Mouse (Mus musculus) liver, embryonic 12.5 days (tissue): ENCODE data around the gene St3gal5. TPM values are rescaled to one million over a fixed set of nuclear protein-coding genes. Genes with fewer than 3 reads are reported as not detected.

Source experiments
- ATAC-seq: fragments of 200-750 bp; cut with Nextera tagmentation; 2 replicates; pipeline ENCODE4 v1.8.0; 2017; ENCODE audit warnings: moderate number of reproducible peaks, mild to moderate bottlenecking, moderate library complexity
- H3K27ac ChIP-seq: fragments of 300-500 bp; sonication (generic); 2 replicates; pipeline ENCODE4 v1.5.1; 2016; ENCODE audit warnings: mild to moderate bottlenecking
- H3K27me3 ChIP-seq: fragments of 300-500 bp; sonication (generic); replicated peaks from 2 replicates; pipeline ENCODE4 v1.6.1; 2016; ENCODE audit warnings: mild to moderate bottlenecking, moderate library complexity
- H3K36me3 ChIP-seq: fragments of 300-500 bp; sonication (generic); 2 replicates; pipeline ENCODE4 v1.6.1; 2016; ENCODE audit warnings: mild to moderate bottlenecking, moderate library complexity
- H3K4me1 ChIP-seq: fragments of 300-500 bp; sonication (generic); 2 replicates; pipeline ENCODE4 v1.6.1; 2016
- H3K4me2 ChIP-seq: fragments of 300-500 bp; sonication (generic); 2 replicates; pipeline ENCODE4 v1.6.1; 2016; ENCODE audit warnings: mild to moderate bottlenecking, moderate library complexity
- H3K4me3 ChIP-seq: fragments of 300-500 bp; sonication (generic); 2 replicates; pipeline ENCODE4 v1.5.1; 2016; ENCODE audit warnings: mild to moderate bottlenecking, moderate library complexity
- H3K9ac ChIP-seq: fragments of 300-500 bp; sonication (generic); 2 replicates; pipeline ENCODE4 v1.6.1; 2016; ENCODE audit warnings: mild to moderate bottlenecking, moderate library complexity
- H3K9me3 ChIP-seq: fragments of 300-500 bp; sonication (generic); replicated peaks from 2 replicates; pipeline ENCODE4 v1.6.1; 2016; ENCODE audit warnings: mild to moderate bottlenecking, moderate library complexity
- WGBS: fragments of 180-500 bp; shearing (Covaris S2); methylation state at CpG from one replicate; pipeline ENCODE4 v1.1.7; 2016; ENCODE audit not compliant: insufficient replicate concordance; 5-methylcytosine and 5-hydroxymethylcytosine counted together
- polyA plus RNA-seq: library from polyadenylated mRNA; unstranded; fragments of >200 nt; fragmentation: Nextera tagmentation; extraction: Ambion mirVana; gene quantifications from 2 replicates; pipeline ENCODE4 v1.2.1, GENCODE M21; 2016

St3gal5 gene
- polyA plus RNA-seq, 1 experiment from 2014 or later, result 166 TPM

GRCm38 (mm10) chr6:72117322-72117968 is 20.1 kb downstream of the St3gal5 start:
- H3K9me3 ChIP-seq, result no peaks in the 10 kb centered on the region
- H3K4me2 ChIP-seq, result no peak overlapping the region
- peaks cover 65% of the 10 kb centered on the region for H3K36me3 ChIP-seq
- H3K4me1 ChIP-seq, result peaks cover 88% of the 10 kb centered on the region
- no peak overlapping the region for H3K4me3 ChIP-seq
- ATAC-seq, result no peak
- no peak overlapping the region for H3K9ac ChIP-seq
- whole genome bisulfite sequencing, result 59% methylated on average over 8 of the region's 8 CpGs
- 0 out of 2 replicates have a peak overlapping the region, but pooled peaks have one; percentile 12 for H3K27ac ChIP-seq
- H3K27me3 ChIP-seq, result no peaks in the 10 kb centered on the region

GRCm38 (mm10) chr6:72119870-72120269 is 22.5 kb downstream of the St3gal5 start:
- Histone ChIP-seq H3K36me3 (peaks cover 62% of the 10 kb centered on the region), H3K9me3 (no peaks in the 10 kb centered on the region), H3K4me1 (peaks cover 76% of the 10 kb centered on the region), H3K4me2 (no peak overlapping the region), H3K4me3 (no peak overlapping the region), H3K27me3 (no peaks in the 10 kb centered on the region), H3K9ac (no peak overlapping the region), H3K27ac (no peak overlapping the region)
- WGBS, result 74% methylated on average over 1 of the region's 1 CpGs
- ATAC-seq, result no peak

DNA sequence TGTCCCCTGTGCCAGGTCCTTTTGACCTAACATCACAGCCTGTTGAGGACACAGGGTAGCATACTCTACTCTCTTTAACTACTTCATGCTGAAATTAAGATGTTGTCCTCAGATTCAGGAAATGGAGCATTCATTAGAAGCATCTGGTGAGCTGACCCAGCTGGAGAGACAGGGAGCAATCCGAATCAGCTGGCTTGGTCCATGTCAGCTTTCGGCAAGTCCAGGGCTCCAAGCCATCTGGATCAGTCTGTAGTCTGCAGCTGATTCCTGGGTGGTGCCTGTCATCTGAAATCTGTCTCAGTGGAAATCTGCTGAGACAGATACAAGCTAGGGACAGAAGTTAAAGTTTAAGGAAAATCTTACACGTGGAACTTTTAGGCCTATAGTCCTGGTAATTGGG is 23.9 kb downstream of the St3gal5 start:
- no peak overlapping the region for H3K9ac ChIP-seq
- no peak overlapping the region for H3K4me3 ChIP-seq
- ATAC-seq, result no peak
- 72% methylated on average over 3 of the region's 3 CpGs for WGBS
- H3K36me3 ChIP-seq, result peaks cover 65% of the 10 kb centered on the region
- H3K4me1 ChIP-seq, result peaks cover 74% of the 10 kb centered on the region
- H3K27me3 ChIP-seq, result no peaks in the 10 kb centered on the region
- no peak overlapping the region for H3K4me2 ChIP-seq
- 0 out of 2 replicates have a peak overlapping the region, but pooled peaks have one; percentile 13 for H3K27ac ChIP-seq
- H3K9me3 ChIP-seq, result no peaks in the 10 kb centered on the region

- no peak overlapping the region for H3K4me2 ChIP-seq
- peak; percentile 24; the same call in 1 of the 2 replicates for ATAC-seq
- no peak overlapping the region for H3K9ac ChIP-seq
- no peaks in the 10 kb centered on the region for H3K27me3 ChIP-seq
- WGBS, result 58% methylated on average over 5 of the region's 5 CpGs
- H3K4me3 ChIP-seq, result no peak overlapping the region
- H3K9me3 ChIP-seq, result no peaks in the 10 kb centered on the region
- H3K36me3 ChIP-seq, result peaks cover 70% of the 10 kb centered on the region
- H3K27ac ChIP-seq, result no peak overlapping the region
- H3K4me1 ChIP-seq, result peaks cover 67% of the 10 kb centered on the region
These were observed 25.1 kb downstream of the St3gal5 start for GRCm38 (mm10) chr6:72122515-72122914.

- no peaks in the 10 kb centered on the region for H3K27me3 ChIP-seq
- peaks cover 76% of the 10 kb centered on the region for H3K36me3 ChIP-seq
- peaks cover 53% of the 10 kb centered on the region for H3K4me1 ChIP-seq
- no peak overlapping the region for H3K9ac ChIP-seq
- no peak for ATAC-seq
- 95% methylated on average over 13 of the region's 13 CpGs for whole genome bisulfite sequencing
- H3K4me2 ChIP-seq, result no peak overlapping the region
- H3K4me3 ChIP-seq, result no peak overlapping the region
- H3K9me3 ChIP-seq, result no peaks in the 10 kb centered on the region
- no peak overlapping the region for H3K27ac ChIP-seq
These were observed 27.1 kb downstream of the St3gal5 start for GRCm38 (mm10) chr6:72124315-72125103.

DNA sequence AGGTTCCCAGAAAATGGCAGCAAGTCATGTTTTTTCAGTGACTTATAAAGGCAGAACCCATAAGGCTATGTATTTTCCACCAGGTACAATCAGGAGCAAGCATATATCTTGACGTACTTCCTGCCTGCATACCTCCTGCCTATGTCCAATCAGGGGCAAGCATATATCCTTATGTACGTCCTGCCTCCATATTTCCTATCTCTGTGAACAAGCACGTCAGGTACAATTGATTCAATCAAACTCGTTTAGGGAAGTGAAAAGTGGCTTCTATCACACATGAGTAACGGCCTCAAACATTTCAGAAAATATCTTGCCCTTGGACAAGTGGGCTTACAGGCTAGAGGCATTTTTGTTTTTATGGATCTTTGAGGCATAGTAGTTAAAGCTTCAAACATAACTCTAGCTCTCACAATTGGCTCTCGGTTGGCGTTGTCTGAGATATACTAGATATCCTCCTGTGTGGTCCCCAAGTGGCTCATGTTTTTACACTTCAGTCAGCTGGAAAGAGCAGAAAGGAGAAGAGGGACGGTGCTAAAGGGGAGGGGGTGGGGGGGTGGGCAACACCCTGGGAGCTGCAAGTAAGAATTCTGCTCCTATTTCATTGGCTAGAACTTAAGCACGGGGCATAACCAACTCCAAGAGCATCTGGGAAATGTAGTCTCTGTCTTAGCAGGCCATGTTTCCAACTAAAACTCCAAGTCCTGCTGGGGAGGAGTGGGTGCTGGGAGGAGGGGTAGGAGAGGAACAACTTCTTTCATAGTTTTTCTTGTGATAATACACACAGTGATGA is 28.9 kb downstream of the St3gal5 start:
- 59% methylated on average over 9 of the region's 9 CpGs for WGBS

DNA sequence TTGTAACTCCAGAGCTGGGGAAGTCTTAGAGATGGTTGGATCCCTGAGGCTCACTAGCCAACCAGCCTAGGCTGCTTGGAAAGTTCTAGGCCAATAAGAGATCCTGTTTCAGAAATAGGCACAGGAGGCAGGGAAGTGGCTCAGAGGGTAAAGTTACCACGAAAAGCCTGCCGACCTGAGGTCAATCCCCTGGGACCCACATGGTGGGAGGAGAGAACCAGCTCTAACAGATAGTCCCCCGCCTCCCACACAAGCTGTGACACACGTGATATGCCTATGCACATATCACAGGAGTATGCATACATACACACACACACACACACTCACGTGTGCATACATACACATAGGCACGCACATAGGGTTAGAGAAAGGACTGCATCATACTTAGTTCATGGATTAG is 32.7 kb downstream of the St3gal5 start:
- no peak for ATAC-seq
- peaks cover 99% of the 10 kb centered on the region for H3K36me3 ChIP-seq
- 83% methylated on average over 6 of the region's 6 CpGs for WGBS

More for the DNA sequence above, 28.9 kb downstream of the St3gal5 start:
- Histone ChIP-seq H3K4me1 (peaks cover 36% of the 10 kb centered on the region), H3K36me3 (peaks cover 82% of the 10 kb centered on the region), H3K4me3 (no peak overlapping the region), H3K27me3 (no peaks in the 10 kb centered on the region), H3K9me3 (no peaks in the 10 kb centered on the region), H3K27ac (no peak overlapping the region), H3K9ac (no peak overlapping the region), H3K4me2 (no peak overlapping the region)
- ATAC-seq, result no peak

GRCm38 (mm10) chr6:72132671-72133214 is 35.4 kb downstream of the St3gal5 start:
- no peaks in the 10 kb centered on the region for H3K9me3 ChIP-seq
- H3K4me1 ChIP-seq, result peaks cover 50% of the 10 kb centered on the region
- no peak overlapping the region for H3K4me2 ChIP-seq
- H3K27me3 ChIP-seq, result no peaks in the 10 kb centered on the region
- H3K4me3 ChIP-seq, result no peak overlapping the region
- peaks cover 98% of the 10 kb centered on the region for H3K36me3 ChIP-seq
- no peak for ATAC-seq
- H3K9ac ChIP-seq, result no peak overlapping the region
- no peak overlapping the region for H3K27ac ChIP-seq
- WGBS, result 92% methylated on average over 8 of the region's 8 CpGs

More for the DNA sequence above, 32.7 kb downstream of the St3gal5 start:
- Histone ChIP-seq H3K9ac (no peak overlapping the region), H3K27ac (no peak overlapping the region), H3K4me2 (no peak overlapping the region), H3K27me3 (no peaks in the 10 kb centered on the region), H3K4me1 (peaks cover 44% of the 10 kb centered on the region), H3K4me3 (no peak overlapping the region), H3K9me3 (no peaks in the 10 kb centered on the region)

DNA sequence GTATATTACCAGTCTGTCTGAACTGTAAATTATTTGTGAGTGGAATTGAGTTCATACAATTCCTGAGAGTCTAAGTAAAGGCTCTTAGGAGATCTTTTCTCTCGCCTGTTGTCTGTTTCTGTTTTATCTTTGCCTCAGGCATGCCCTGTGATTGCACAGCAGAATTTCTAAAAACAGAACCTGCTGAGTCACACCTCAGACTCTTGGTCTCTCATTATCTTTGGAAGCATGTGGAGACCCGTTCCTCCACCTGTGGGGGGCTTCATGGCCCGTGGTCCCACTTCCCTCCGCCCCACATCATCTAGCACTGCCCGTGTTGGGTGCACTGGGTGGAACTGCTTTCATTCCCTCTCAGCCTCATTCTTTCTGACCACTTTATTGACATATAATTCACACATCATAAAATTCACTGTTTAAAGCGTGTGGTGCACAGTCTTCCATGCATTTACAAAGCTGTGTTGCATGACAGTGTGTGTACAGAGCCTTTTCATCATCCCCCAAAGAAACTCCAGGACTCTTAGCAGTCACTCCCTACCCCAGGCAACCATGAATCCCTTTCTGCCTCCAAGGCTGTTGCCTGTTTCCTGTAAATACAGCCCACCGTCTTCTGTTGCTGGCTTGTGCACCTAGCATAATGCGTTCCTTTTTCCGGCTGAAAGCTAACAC is 37.6 kb downstream of the St3gal5 start:
- H3K4me1 ChIP-seq, result peaks cover 57% of the 10 kb centered on the region
- H3K9me3 ChIP-seq, result no peaks in the 10 kb centered on the region
- H3K4me2 ChIP-seq, result peak overlapping the region; percentile 55
- peak overlapping the region; percentile 57 for H3K9ac ChIP-seq
- peaks cover 83% of the 10 kb centered on the region for H3K36me3 ChIP-seq
- H3K27ac ChIP-seq, result peak overlapping the region; percentile 92
- H3K4me3 ChIP-seq, result no peak overlapping the region
- WGBS, result 50% methylated on average over 9 of the region's 9 CpGs
- H3K27me3 ChIP-seq, result no peaks in the 10 kb centered on the region
- ATAC-seq, result peak; percentile 80

DNA sequence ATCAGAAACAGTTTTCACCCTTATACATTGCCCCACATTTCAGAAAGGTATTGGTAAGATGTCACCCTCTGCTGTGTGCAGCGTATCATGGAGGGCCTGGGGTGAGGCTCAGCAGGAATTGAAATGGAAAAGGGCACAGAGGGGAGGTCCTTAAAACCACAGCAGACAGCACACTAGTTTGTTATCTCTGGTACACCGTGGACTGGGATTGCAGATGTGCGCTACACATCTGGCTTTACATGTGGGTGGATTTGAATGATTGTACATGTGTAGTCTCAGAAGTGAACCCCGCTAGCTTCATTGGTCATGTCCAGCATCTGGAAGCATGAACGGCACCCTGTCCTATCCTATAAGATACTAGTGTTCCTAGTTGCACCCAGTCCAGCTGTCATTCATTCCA is 38.6 kb downstream of the St3gal5 start:
- Histone ChIP-seq H3K4me3 (no peak overlapping the region), H3K27me3 (no peaks in the 10 kb centered on the region), H3K9ac (no peak overlapping the region; the same call in 1 of the 2 replicates), H3K4me2 (peak overlapping the region; percentile 55; the same call in 1 of the 2 replicates), H3K4me1 (peaks cover 64% of the 10 kb centered on the region), H3K27ac (peak overlapping the region; percentile 92), H3K36me3 (peaks cover 83% of the 10 kb centered on the region), H3K9me3 (no peaks in the 10 kb centered on the region)
- 49% methylated on average over 5 of the region's 5 CpGs for WGBS
- ATAC-seq, result peak; percentile 65

- WGBS, result 83% methylated on average over 10 of the region's 10 CpGs
- peaks cover 83% of the 10 kb centered on the region for H3K36me3 ChIP-seq
- ATAC-seq, result no peak
These were observed 39.2 kb downstream of the St3gal5 start for GRCm38 (mm10) chr6:72136543-72136942.

More at GRCm38 (mm10) chr6:72136543-72136942, 39.2 kb downstream of the St3gal5 start:
- H3K27me3 ChIP-seq, result no peaks in the 10 kb centered on the region
- H3K4me1 ChIP-seq, result peaks cover 69% of the 10 kb centered on the region
- no peak overlapping the region for H3K4me3 ChIP-seq
- peak overlapping the region; percentile 37; the same call in 1 of the 2 replicates for H3K27ac ChIP-seq
- no peak overlapping the region for H3K4me2 ChIP-seq
- H3K9ac ChIP-seq, result no peak overlapping the region
- no peaks in the 10 kb centered on the region for H3K9me3 ChIP-seq
